Mouse (Mus musculus) liver, postnatal 0 days (tissue): ENCODE data around the gene Nlgn2. TPM values are rescaled to one million over a fixed set of nuclear protein-coding genes. Genes with fewer than 3 reads are reported as not detected.
A peak's percentile ranks its signal among the peaks of the same experiment; 100 is the strongest.

Source experiments
- ATAC-seq: fragments of 200-750 bp; cut with Nextera tagmentation; 2 replicates; pipeline ENCODE4 v1.8.0; 2017; ENCODE audit warnings: mild to moderate bottlenecking, moderate library complexity
- DNase-seq: peaks from one replicate; pipeline ENCODE4 v3.0.0-alpha.2; 2016
- H3K27ac ChIP-seq: fragments of 300-500 bp; sonication (generic); 2 replicates; pipeline ENCODE4 v1.5.1; 2014; ENCODE audit warnings: antibody characterized with exemption, moderate library complexity, mild to moderate bottlenecking, low read depth
- H3K27me3 ChIP-seq: fragments of 300-500 bp; sonication (generic); 2 replicates; pipeline ENCODE4 v1.6.1; 2014; ENCODE audit warnings: low read length, control low read depth, mixed read lengths; ENCODE audit not compliant: insufficient read depth
- H3K36me3 ChIP-seq: fragments of 300-500 bp; sonication (generic); replicated peaks from 2 replicates; pipeline ENCODE4 v1.6.1; 2014; ENCODE audit warnings: mild to moderate bottlenecking, control low read depth, low read length, moderate library complexity, mixed read lengths; ENCODE audit not compliant: insufficient read depth
- H3K4me1 ChIP-seq: fragments of 300-500 bp; sonication (generic); 2 replicates; pipeline ENCODE4 v1.6.1; 2014; ENCODE audit warnings: antibody characterized with exemption, mild to moderate bottlenecking, control low read depth; ENCODE audit not compliant: insufficient read depth
- H3K4me2 ChIP-seq: fragments of 300-500 bp; sonication (generic); 2 replicates; pipeline ENCODE4 v1.6.1; 2014; ENCODE audit warnings: low read depth, mild to moderate bottlenecking, low read length, moderate library complexity, mixed read lengths
- H3K4me3 ChIP-seq: fragments of 300-500 bp; sonication (generic); 2 replicates; pipeline ENCODE4 v1.5.1; 2014; ENCODE audit warnings: low read depth, low read length
- H3K9ac ChIP-seq: fragments of 300-500 bp; sonication (generic); replicated peaks from 2 replicates; pipeline ENCODE4 v1.6.1; 2014; ENCODE audit warnings: mild to moderate bottlenecking, moderate library complexity
- H3K9me3 ChIP-seq: fragments of 300-500 bp; sonication (generic); 2 replicates; pipeline ENCODE4 v1.6.1; 2016; ENCODE audit warnings: mild to moderate bottlenecking, control low read depth, low read length, mixed read lengths
- CTCF ChIP-seq: sonication (generic); IDR thresholded peaks from 2 replicates; pipeline ENCODE4 v1.5.1; 2016; ENCODE audit warnings: antibody characterized with exemption, low read depth
- EP300 ChIP-seq: IDR thresholded peaks from 2 replicates; pipeline ENCODE4 v1.6.1; 2016; ENCODE audit warnings: antibody characterized with exemption, low read depth, mild to moderate bottlenecking
- WGBS: fragments of 180-500 bp; shearing (Covaris S2); extraction: QIAGEN DNeasy Blood & Tissue Kit; methylation state at CpG from one replicate; pipeline ENCODE4 v1.1.7; 2014; ENCODE audit not compliant: insufficient replicate concordance; 5-methylcytosine and 5-hydroxymethylcytosine counted together
- polyA plus RNA-seq: library from polyadenylated mRNA; unstranded; fragments of >200 nt; fragmentation: Nextera tagmentation; extraction: Ambion mirVana; gene quantifications from 2 replicates; pipeline ENCODE4 v1.2.1, GENCODE M21; 2015

The Nlgn2 gene
- polyA plus RNA-seq, 1 experiment from 2014 or later, result 0.60 TPM

DNA sequence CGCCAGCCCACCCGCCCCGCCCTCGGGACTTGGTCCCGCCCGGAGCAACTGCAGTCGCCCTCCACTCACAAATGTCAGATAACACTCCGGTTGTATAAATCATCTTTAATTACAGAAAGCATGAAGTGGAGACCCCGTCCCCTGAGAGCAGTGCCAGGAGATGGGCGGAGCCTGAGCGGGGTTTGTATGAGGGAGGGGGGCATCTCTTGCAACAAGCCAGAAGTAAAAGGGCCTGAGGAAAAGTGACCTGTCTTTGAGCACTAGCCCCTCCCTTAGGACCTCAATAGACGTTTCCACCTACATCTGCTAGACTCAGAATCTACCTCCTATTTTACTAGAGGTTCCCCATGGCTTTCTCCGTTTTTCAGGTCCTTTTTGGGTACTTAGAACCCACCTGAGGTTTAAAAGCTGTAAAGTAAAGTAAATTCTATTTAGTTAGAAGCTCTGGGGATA lies 41.6 kb downstream of the Nlgn2 start:
- no peaks in the 10 kb centered on the region for H3K36me3 ChIP-seq
- 4% methylated on average over 13 of the region's 13 CpGs for WGBS
- H3K4me3 ChIP-seq, result peak overlapping the region; percentile 51
- H3K9ac ChIP-seq, result peak overlapping the region; percentile 56; the same call in 1 of the 2 replicates
- peaks cover 21% of the 10 kb centered on the region for H3K4me1 ChIP-seq
- peaks cover 24% of the 10 kb centered on the region for H3K27me3 ChIP-seq
- ATAC-seq (no peak), DNase-seq (no peak)
- H3K9me3 ChIP-seq, result no peaks in the 10 kb centered on the region
- peak overlapping the region; percentile 91 for H3K4me2 ChIP-seq
- no peak for TF ChIP-seq EP300
- no peak for TF ChIP-seq CTCF
- H3K27ac ChIP-seq, result no peak overlapping the region

DNA sequence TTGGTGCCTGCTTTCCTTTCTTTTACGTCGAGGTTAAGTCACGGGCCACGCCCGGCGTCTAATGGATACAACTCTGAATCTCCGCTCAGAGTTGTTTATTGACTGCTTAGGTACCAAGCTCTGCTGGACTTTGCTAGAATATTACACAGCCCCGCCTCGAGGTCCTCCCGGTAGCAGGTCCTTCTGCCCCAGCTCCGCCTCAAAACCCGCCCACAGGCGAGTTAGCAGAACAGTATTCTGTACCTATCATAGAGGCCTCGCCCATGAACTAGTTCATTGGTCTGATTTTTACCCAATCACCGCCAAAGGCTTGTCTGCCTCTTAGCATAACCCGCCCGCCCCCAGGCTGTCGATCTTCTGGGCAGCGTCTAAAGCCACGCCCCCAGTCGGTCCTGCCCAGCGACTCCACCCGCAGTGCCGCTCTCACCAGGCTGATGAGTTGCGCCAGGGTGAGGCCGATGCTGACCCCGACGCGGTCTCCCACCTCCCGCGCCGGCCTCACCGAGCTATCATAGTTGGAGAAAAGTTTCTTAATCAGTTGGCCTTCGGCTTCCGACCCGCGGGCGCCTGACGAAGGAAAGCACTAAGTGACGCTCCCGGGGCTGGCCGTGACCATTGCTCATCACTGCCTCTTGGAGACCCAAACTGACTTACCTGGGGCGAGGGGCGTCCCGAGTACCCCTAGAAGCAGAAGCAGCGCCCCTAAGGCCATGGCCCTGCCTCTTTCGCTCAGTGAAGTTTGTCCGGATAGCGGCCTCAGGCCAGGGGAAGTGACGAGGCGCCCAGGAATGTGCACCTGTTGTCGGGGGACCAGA lies 42.2 kb downstream of the Nlgn2 start, which contains the start of gene Chrnb1:
Gene Chrnb1 (minus strand): TSS at position 776 of the 815 bp plus-strand sequence.
- Histone ChIP-seq H3K36me3 (no peaks in the 10 kb centered on the region), H3K4me3 (peak within 1 kb of the TSS; percentile 51), H3K9me3 (no peaks in the 10 kb centered on the region), H3K27ac (0 out of 2 replicates have a peak within 1 kb of the TSS, but pooled peaks have one; percentile 13), H3K4me2 (peak within 1 kb of the TSS; percentile 91), H3K27me3 (peaks cover 18% of the 10 kb centered on the region), H3K4me1 (peaks cover 15% of the 10 kb centered on the region), H3K9ac (peak within 1 kb of the TSS; percentile 56)
- DNase-seq, result peak; percentile 95
- no peak for TF ChIP-seq EP300
- peak; percentile 17 for TF ChIP-seq CTCF
- WGBS, result under 1% methylated on average over 52 of the region's 52 CpGs
- ATAC-seq, result peak; percentile 100

- ATAC-seq (no peak), DNase-seq (no peak)
- TF ChIP-seq CTCF (no peak), EP300 (no peak)
- H3K4me1 ChIP-seq, result peaks cover 16% of the 10 kb centered on the region
- no peak overlapping the region for H3K9ac ChIP-seq
- no peaks in the 10 kb centered on the region for H3K9me3 ChIP-seq
- WGBS, result 63% methylated on average over 5 of the region's 5 CpGs
- H3K27ac ChIP-seq, result no peak overlapping the region
- peaks cover 3% of the 10 kb centered on the region for H3K27me3 ChIP-seq
- H3K36me3 ChIP-seq, result no peaks in the 10 kb centered on the region
- H3K4me3 ChIP-seq, result no peak overlapping the region
- no peak overlapping the region for H3K4me2 ChIP-seq
These were observed 44.2 kb downstream of the Nlgn2 start for GRCm38 (mm10) chr11:69793429-69793828.

GRCm38 (mm10) chr11:69791420-69791819 lies 46.2 kb downstream of the Nlgn2 start:
- Histone ChIP-seq H3K4me3 (no peak overlapping the region), H3K4me2 (no peak overlapping the region), H3K4me1 (peaks cover 16% of the 10 kb centered on the region), H3K27me3 (no peaks in the 10 kb centered on the region; the same call in 1 of the 2 replicates), H3K36me3 (no peaks in the 10 kb centered on the region), H3K27ac (no peak overlapping the region), H3K9ac (no peak overlapping the region), H3K9me3 (no peaks in the 10 kb centered on the region)
- TF ChIP-seq EP300, result no peak
- no peak for TF ChIP-seq CTCF
- no peak for ATAC-seq
- DNase-seq, result no peak
- WGBS, result 60% methylated on average over 5 of the region's 5 CpGs

- TF ChIP-seq EP300 (no peak), CTCF (no peak)
- H3K4me1 ChIP-seq, result peaks cover 14% of the 10 kb centered on the region
- H3K27me3 ChIP-seq, result no peaks in the 10 kb centered on the region
- H3K4me3 ChIP-seq, result no peak overlapping the region
- no peak for DNase-seq
- WGBS, result 56% methylated on average over 5 of the region's 5 CpGs
- H3K27ac ChIP-seq, result no peak overlapping the region
- peak; percentile 40; the same call in 1 of the 2 replicates for ATAC-seq
- H3K9me3 ChIP-seq, result no peaks in the 10 kb centered on the region
- H3K9ac ChIP-seq, result no peak overlapping the region
- no peaks in the 10 kb centered on the region for H3K36me3 ChIP-seq
- no peak overlapping the region for H3K4me2 ChIP-seq
These were observed 48.2 kb downstream of the Nlgn2 start for GRCm38 (mm10) chr11:69789431-69789830.

- no peaks in the 10 kb centered on the region for H3K9me3 ChIP-seq
- H3K9ac ChIP-seq, result no peak overlapping the region
- DNase-seq (no peak), ATAC-seq (no peak)
- no peak overlapping the region for H3K4me3 ChIP-seq
- H3K4me2 ChIP-seq, result no peak overlapping the region
- H3K4me1 ChIP-seq, result peaks cover 17% of the 10 kb centered on the region
- TF ChIP-seq CTCF (no peak), EP300 (no peak)
- no peaks in the 10 kb centered on the region for H3K36me3 ChIP-seq
- H3K27ac ChIP-seq, result no peak overlapping the region
- 0 out of 2 replicates have a peak, but pooled peaks cover under 1% of the 10 kb centered on the region for H3K27me3 ChIP-seq
- WGBS, result 84% methylated on average over 5 of the region's 5 CpGs
These were observed 50.3 kb downstream of the Nlgn2 start for GRCm38 (mm10) chr11:69787306-69787705.
